Mouse (Mus musculus): ENCODE results near the gene Lrp6. TPM values are rescaled to one million over a fixed set of nuclear protein-coding genes. Genes with fewer than 3 reads are reported as not detected.

The Lrp6 gene
- polyA plus RNA-seq, 1 experiment from 2014 or later: 29.2 TPM

GRCm38 (mm10) chr6:134533021-134533420 is 33.7 kb downstream of the Lrp6 start:
- 75% methylated on average over 3 of the region's 3 CpGs for WGBS
- H3K4me1 ChIP-seq (ENCODE audit: control insufficient read depth, insufficient read depth, low read length): no peaks in the 10 kb centered on the region; the same call in 1 of the 2 replicates
- ATAC-seq (ENCODE audit: insufficient read depth, low FRiP score, low TSS enrichment): no peak

GRCm38 (mm10) chr6:134531950-134532349 is 34.8 kb downstream of the Lrp6 start:
- Histone ChIP-seq H3K36me3 (ENCODE audit: control insufficient read depth, insufficient read depth, low read length) (no peaks in the 10 kb centered on the region; the same call in 1 of the 2 replicates), H3K4me2 (ENCODE audit: low read depth) (no peak overlapping the region), H3K4me1 (ENCODE audit: control insufficient read depth, insufficient read depth, low read length) (no peaks in the 10 kb centered on the region), H3K4me3 (ENCODE audit: low read depth, low read length) (no peak overlapping the region), H3K9me3 (ENCODE audit: control insufficient read depth, low read length) (no peaks in the 10 kb centered on the region), H3K27me3 (ENCODE audit: control insufficient read depth, insufficient read depth, low read length) (no peaks in the 10 kb centered on the region), H3K27ac (ENCODE audit: low read depth, low read length) (no peak overlapping the region), H3K9ac (ENCODE audit: low read length) (no peak overlapping the region)
- no peak for DNase-seq (ENCODE audit: low spot score)
- no peak for ATAC-seq (ENCODE audit: insufficient read depth, low FRiP score, low TSS enrichment)
- WGBS: 82% methylated on average over 1 of the region's 1 CpGs

More at GRCm38 (mm10) chr6:134533021-134533420, 33.7 kb downstream of the Lrp6 start:
- Histone ChIP-seq H3K4me3 (ENCODE audit: low read depth, low read length) (no peak overlapping the region), H3K9me3 (ENCODE audit: control insufficient read depth, low read length) (no peaks in the 10 kb centered on the region), H3K4me2 (ENCODE audit: low read depth) (no peak overlapping the region), H3K9ac (ENCODE audit: low read length) (no peak overlapping the region), H3K27me3 (ENCODE audit: control insufficient read depth, insufficient read depth, low read length) (no peaks in the 10 kb centered on the region), H3K36me3 (ENCODE audit: control insufficient read depth, insufficient read depth, low read length) (no peaks in the 10 kb centered on the region; the same call in 1 of the 2 replicates), H3K27ac (ENCODE audit: low read depth, low read length) (no peak overlapping the region)
- no peak for DNase-seq (ENCODE audit: low spot score)

- no peak overlapping the region for H3K4me3 ChIP-seq (ENCODE audit: low read depth, low read length)
- H3K27ac ChIP-seq (ENCODE audit: low read depth, low read length): no peak overlapping the region
- H3K9me3 ChIP-seq (ENCODE audit: control insufficient read depth, low read length): no peaks in the 10 kb centered on the region
- no peaks in the 10 kb centered on the region for H3K27me3 ChIP-seq (ENCODE audit: control insufficient read depth, insufficient read depth, low read length)
- H3K36me3 ChIP-seq (ENCODE audit: control insufficient read depth, insufficient read depth, low read length): no peaks in the 10 kb centered on the region; the same call in 1 of the 2 replicates
- H3K9ac ChIP-seq (ENCODE audit: low read length): no peak overlapping the region
- no peaks in the 10 kb centered on the region for H3K4me1 ChIP-seq (ENCODE audit: control insufficient read depth, insufficient read depth, low read length)
- no peak overlapping the region for H3K4me2 ChIP-seq (ENCODE audit: low read depth)
- 92% methylated on average over 4 of the region's 4 CpGs for WGBS
- ATAC-seq (ENCODE audit: insufficient read depth, low FRiP score, low TSS enrichment) (no peak), DNase-seq (ENCODE audit: low spot score) (no peak)
Observed at GRCm38 (mm10) chr6:134529340-134529739, 37.4 kb downstream of the Lrp6 start.

GRCm38 (mm10) chr6:134528396-134528795 is 38.4 kb downstream of the Lrp6 start:
- ATAC-seq (ENCODE audit: insufficient read depth, low FRiP score, low TSS enrichment) (no peak), DNase-seq (ENCODE audit: low spot score) (no peak)
- H3K9ac ChIP-seq (ENCODE audit: low read length): no peak overlapping the region
- H3K4me3 ChIP-seq (ENCODE audit: low read depth, low read length): no peak overlapping the region
- 97% methylated on average over 7 of the region's 7 CpGs for WGBS
- H3K4me2 ChIP-seq (ENCODE audit: low read depth): no peak overlapping the region
- H3K36me3 ChIP-seq (ENCODE audit: control insufficient read depth, insufficient read depth, low read length): no peaks in the 10 kb centered on the region; the same call in 1 of the 2 replicates
- no peak overlapping the region for H3K27ac ChIP-seq (ENCODE audit: low read depth, low read length)
- H3K9me3 ChIP-seq (ENCODE audit: control insufficient read depth, low read length): no peaks in the 10 kb centered on the region
- no peaks in the 10 kb centered on the region for H3K27me3 ChIP-seq (ENCODE audit: control insufficient read depth, insufficient read depth, low read length)
- no peaks in the 10 kb centered on the region for H3K4me1 ChIP-seq (ENCODE audit: control insufficient read depth, insufficient read depth, low read length)

GRCm38 (mm10) chr6:134527596-134528128 is 39.1 kb downstream of the Lrp6 start:
- no peaks in the 10 kb centered on the region for H3K9me3 ChIP-seq (ENCODE audit: control insufficient read depth, low read length)
- no peak overlapping the region for H3K4me2 ChIP-seq (ENCODE audit: low read depth)

GRCm38 (mm10) chr6:134526821-134527595 is 39.8 kb downstream of the Lrp6 start:
- Histone ChIP-seq H3K9me3 (ENCODE audit: control insufficient read depth, low read length) (no peaks in the 10 kb centered on the region), H3K27ac (ENCODE audit: low read depth, low read length) (no peak overlapping the region), H3K9ac (ENCODE audit: low read length) (no peak overlapping the region), H3K36me3 (ENCODE audit: control insufficient read depth, insufficient read depth, low read length) (no peaks in the 10 kb centered on the region; the same call in 1 of the 2 replicates), H3K4me1 (ENCODE audit: control insufficient read depth, insufficient read depth, low read length) (no peaks in the 10 kb centered on the region), H3K27me3 (ENCODE audit: control insufficient read depth, insufficient read depth, low read length) (no peaks in the 10 kb centered on the region), H3K4me3 (ENCODE audit: low read depth, low read length) (no peak overlapping the region), H3K4me2 (ENCODE audit: low read depth) (no peak overlapping the region)
- no peak for DNase-seq (ENCODE audit: low spot score)
- ATAC-seq (ENCODE audit: insufficient read depth, low FRiP score, low TSS enrichment): no peak
- 73% methylated on average over 10 of the region's 10 CpGs for WGBS

More at GRCm38 (mm10) chr6:134527596-134528128, 39.1 kb downstream of the Lrp6 start:
- ATAC-seq (ENCODE audit: insufficient read depth, low FRiP score, low TSS enrichment) (no peak), DNase-seq (ENCODE audit: low spot score) (no peak)
- H3K27ac ChIP-seq (ENCODE audit: low read depth, low read length): no peak overlapping the region
- no peaks in the 10 kb centered on the region for H3K4me1 ChIP-seq (ENCODE audit: control insufficient read depth, insufficient read depth, low read length)
- WGBS: 50% methylated on average over 6 of the region's 6 CpGs
- no peak overlapping the region for H3K9ac ChIP-seq (ENCODE audit: low read length)
- H3K36me3 ChIP-seq (ENCODE audit: control insufficient read depth, insufficient read depth, low read length): no peaks in the 10 kb centered on the region; the same call in 1 of the 2 replicates
- no peaks in the 10 kb centered on the region for H3K27me3 ChIP-seq (ENCODE audit: control insufficient read depth, insufficient read depth, low read length)
- H3K4me3 ChIP-seq (ENCODE audit: low read depth, low read length): no peak overlapping the region

- Histone ChIP-seq H3K36me3 (ENCODE audit: control insufficient read depth, insufficient read depth, low read length) (no peaks in the 10 kb centered on the region; the same call in 1 of the 2 replicates), H3K27me3 (ENCODE audit: control insufficient read depth, insufficient read depth, low read length) (no peaks in the 10 kb centered on the region), H3K9me3 (ENCODE audit: control insufficient read depth, low read length) (no peaks in the 10 kb centered on the region), H3K9ac (ENCODE audit: low read length) (no peak overlapping the region), H3K4me3 (ENCODE audit: low read depth, low read length) (no peak overlapping the region), H3K27ac (ENCODE audit: low read depth, low read length) (no peak overlapping the region), H3K4me2 (ENCODE audit: low read depth) (no peak overlapping the region), H3K4me1 (ENCODE audit: control insufficient read depth, insufficient read depth, low read length) (no peaks in the 10 kb centered on the region)
- ATAC-seq (ENCODE audit: insufficient read depth, low FRiP score, low TSS enrichment): no peak
- 89% methylated on average over 5 of the region's 5 CpGs for WGBS
- DNase-seq (ENCODE audit: low spot score): no peak
Observed at GRCm38 (mm10) chr6:134526275-134526674, 40.5 kb downstream of the Lrp6 start.

- H3K4me3 ChIP-seq (ENCODE audit: low read depth, low read length): no peak overlapping the region
- no peak for ATAC-seq (ENCODE audit: insufficient read depth, low FRiP score, low TSS enrichment)
- WGBS: 82% methylated on average over 10 of the region's 10 CpGs
Observed at GRCm38 (mm10) chr6:134521411-134521810, 45.4 kb downstream of the Lrp6 start.

GRCm38 (mm10) chr6:134520821-134521220 is 45.9 kb downstream of the Lrp6 start:
- Histone ChIP-seq H3K4me3 (ENCODE audit: low read depth, low read length) (no peak overlapping the region), H3K27ac (ENCODE audit: low read depth, low read length) (no peak overlapping the region), H3K4me1 (ENCODE audit: control insufficient read depth, insufficient read depth, low read length) (no peaks in the 10 kb centered on the region), H3K9me3 (ENCODE audit: control insufficient read depth, low read length) (no peaks in the 10 kb centered on the region), H3K27me3 (ENCODE audit: control insufficient read depth, insufficient read depth, low read length) (no peaks in the 10 kb centered on the region), H3K36me3 (ENCODE audit: control insufficient read depth, insufficient read depth, low read length) (no peaks in the 10 kb centered on the region), H3K4me2 (ENCODE audit: low read depth) (no peak overlapping the region), H3K9ac (ENCODE audit: low read length) (no peak overlapping the region)
- WGBS: 65% methylated on average over 3 of the region's 3 CpGs
- DNase-seq (ENCODE audit: low spot score) (no peak), ATAC-seq (ENCODE audit: insufficient read depth, low FRiP score, low TSS enrichment) (no peak)

More at GRCm38 (mm10) chr6:134521411-134521810, 45.4 kb downstream of the Lrp6 start:
- H3K9ac ChIP-seq (ENCODE audit: low read length): no peak overlapping the region
- no peaks in the 10 kb centered on the region for H3K36me3 ChIP-seq (ENCODE audit: control insufficient read depth, insufficient read depth, low read length)
- no peak for DNase-seq (ENCODE audit: low spot score)
- H3K4me1 ChIP-seq (ENCODE audit: control insufficient read depth, insufficient read depth, low read length): no peaks in the 10 kb centered on the region
- no peaks in the 10 kb centered on the region for H3K9me3 ChIP-seq (ENCODE audit: control insufficient read depth, low read length)
- no peak overlapping the region for H3K4me2 ChIP-seq (ENCODE audit: low read depth)
- no peak overlapping the region for H3K27ac ChIP-seq (ENCODE audit: low read depth, low read length)
- no peaks in the 10 kb centered on the region for H3K27me3 ChIP-seq (ENCODE audit: control insufficient read depth, insufficient read depth, low read length)

Measured in neural tube, embryonic 11.5 days (tissue).